Mouse (Mus musculus): Measurements from ENCODE around the gene Vmn1r40.

Vmn1r40 gene

GRCm38 (mm10) chr6:89707240-89707639 lies at the start of gene Vmn1r40:
TSS of gene Vmn1r40 (plus strand) at chr6:89707540.
- no peak for DNase-seq (ENCODE audit: low read depth)

GRCm38 (mm10) chr6:89658342-89658741 lies 49.0 kb upstream of the Vmn1r40 start:
- no peak for DNase-seq (ENCODE audit: low read depth)

DNA sequence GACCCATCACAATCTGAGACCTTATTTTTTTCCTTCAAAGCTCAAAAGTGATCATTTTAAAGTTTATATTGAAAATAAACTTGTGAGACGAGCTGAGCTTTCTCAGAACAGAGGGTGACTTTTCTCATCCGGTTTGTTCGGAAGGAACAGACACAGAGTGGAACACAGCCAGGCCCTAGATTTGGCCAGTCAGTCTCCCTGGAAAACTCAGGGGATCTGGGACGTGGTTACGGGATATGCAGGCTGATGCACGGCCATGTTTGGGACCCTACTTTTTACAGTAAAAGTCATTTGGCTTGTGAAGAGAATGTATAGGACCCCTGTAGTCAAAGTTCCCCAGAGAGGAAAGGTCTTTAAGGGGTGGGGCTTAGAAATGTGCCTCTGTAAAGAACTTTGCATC lies 48.4 kb upstream of the Vmn1r40 start:
- DNase-seq (ENCODE audit: low read depth) = no peak

DNA sequence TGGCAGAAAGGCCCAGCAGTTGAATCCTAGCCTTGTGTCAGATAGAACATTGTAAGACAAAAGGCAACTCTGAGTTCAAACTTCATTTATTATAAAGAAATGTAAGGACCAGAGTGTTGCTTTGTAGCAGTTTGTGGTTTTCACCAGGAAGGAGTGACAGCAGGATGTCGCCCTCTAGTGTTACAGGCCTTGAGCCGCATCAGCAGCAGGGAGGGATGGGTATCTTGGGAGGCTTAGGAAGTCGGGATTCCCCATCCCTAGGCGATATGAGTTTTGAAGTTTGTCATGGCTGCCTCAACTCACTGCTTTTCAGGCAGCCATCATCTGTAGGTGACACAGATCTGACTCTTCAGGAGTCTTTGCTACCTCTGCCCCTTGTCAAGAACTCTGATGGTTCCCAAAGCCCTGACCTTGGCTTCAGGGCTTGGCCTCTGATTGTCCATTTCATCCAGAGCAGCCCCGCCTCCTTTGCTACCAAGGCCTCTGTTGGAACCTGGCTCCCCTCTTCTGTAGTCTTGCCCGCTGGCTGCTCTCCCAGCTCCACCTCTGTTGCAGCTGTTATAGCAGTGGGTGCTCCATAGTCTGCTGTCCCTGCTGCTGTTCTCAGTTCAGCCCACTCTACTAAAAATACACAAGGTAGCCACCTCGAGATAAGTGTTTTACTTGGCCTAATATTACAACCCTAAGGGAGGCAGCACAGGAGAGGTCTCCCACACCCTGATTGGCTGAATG lies 47.5 kb upstream of the Vmn1r40 start:
- no peak for DNase-seq (ENCODE audit: low read depth)

DNA sequence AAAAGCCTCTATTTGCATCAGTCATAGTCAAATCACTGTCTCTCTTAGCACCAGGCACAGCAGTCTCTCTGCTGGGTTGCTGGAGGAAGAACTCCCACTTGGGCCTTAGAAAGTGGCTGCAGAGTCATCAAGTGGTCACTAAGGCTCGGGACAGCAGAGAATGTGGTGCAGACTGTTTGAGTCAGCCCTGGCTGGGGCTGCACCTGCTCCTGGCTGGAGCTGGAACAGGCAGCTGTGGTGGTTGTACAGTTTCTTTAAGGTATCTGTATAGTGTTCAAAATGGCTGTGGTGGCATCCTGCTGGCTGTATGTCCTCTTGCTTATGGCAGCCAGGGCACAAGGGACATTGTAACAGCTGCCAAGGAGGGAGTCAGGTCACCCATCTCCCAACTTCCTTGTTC lies 46.9 kb upstream of the Vmn1r40 start:
- DNase-seq (ENCODE audit: low read depth) = no peak

GRCm38 (mm10) chr6:89662521-89662920 lies 44.8 kb upstream of the Vmn1r40 start:
- DNase-seq (ENCODE audit: low read depth) = no peak

DNA sequence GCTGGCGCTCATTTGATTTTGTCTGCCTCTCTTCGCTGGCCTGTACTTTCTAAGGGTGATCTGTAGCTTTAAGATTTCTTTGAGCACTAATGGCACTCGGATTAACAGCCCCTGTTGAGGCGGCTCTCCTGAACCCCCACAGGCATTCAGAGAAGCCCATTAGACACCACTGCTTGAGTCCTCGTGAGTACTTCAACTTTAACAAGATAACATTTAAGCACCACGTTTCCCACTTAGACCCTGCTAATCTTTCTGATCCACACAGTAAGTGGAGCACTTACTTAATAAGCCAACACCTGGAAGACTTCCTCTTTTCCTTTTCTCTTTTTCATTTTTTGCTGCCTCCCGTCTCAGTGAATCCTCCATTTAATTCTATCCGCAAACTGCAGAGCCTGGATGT lies 42.2 kb upstream of the Vmn1r40 start:
- DNase-seq (ENCODE audit: low read depth) = no peak

DNA sequence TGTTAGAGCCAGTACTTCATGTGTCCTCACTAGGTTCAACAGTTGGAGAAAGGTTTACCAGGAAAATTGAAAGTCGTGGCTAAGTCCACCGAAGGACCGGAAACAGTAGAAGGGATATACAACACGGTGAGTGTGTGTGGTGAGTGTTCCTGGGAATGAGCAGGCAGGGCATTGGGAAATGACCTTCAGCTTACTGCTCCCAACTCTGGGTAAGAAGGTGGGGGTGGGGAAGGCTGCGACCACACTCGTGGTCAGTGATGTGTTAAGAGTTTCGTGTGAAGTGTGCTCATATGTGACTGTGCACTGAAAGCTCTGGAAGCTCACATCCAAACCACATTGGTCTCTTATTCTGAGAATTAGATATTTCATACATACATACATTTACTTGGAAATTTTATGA lies 41.7 kb upstream of the Vmn1r40 start:
- DNase-seq (ENCODE audit: low read depth) = no peak

- DNase-seq (ENCODE audit: low read depth) = no peak
Measured at GRCm38 (mm10) chr6:89666976-89667375, 40.4 kb upstream of the Vmn1r40 start.

GRCm38 (mm10) chr6:89669556-89669955 lies 37.8 kb upstream of the Vmn1r40 start:
- no peak for DNase-seq (ENCODE audit: low read depth)

- no peak for DNase-seq (ENCODE audit: low read depth)
Measured at GRCm38 (mm10) chr6:89671431-89671830, 35.9 kb upstream of the Vmn1r40 start.

DNA sequence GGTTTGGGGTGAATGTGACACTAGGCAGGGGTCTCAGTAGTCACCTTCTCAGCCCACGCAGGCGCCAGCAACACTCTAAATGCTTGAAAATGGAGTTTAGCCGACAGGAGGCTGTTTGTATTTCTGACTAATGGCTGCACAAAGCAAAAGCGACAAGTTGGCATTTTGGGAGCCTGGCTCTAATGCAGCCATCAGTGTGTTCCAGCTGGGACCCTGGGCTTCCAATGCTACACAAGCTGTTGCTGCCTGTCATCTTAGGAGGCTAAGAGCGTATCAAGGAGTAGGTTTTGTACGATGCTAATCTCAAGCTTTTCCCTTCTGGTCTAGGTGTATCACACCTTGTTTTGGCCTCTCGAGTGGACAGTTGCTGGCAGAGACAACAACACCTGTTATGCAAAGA lies 34.7 kb upstream of the Vmn1r40 start:
- DNase-seq (ENCODE audit: low read depth) = no peak

GRCm38 (mm10) chr6:89673135-89673780 lies 34.1 kb upstream of the Vmn1r40 start:
- no peak for DNase-seq (ENCODE audit: low read depth)

DNA sequence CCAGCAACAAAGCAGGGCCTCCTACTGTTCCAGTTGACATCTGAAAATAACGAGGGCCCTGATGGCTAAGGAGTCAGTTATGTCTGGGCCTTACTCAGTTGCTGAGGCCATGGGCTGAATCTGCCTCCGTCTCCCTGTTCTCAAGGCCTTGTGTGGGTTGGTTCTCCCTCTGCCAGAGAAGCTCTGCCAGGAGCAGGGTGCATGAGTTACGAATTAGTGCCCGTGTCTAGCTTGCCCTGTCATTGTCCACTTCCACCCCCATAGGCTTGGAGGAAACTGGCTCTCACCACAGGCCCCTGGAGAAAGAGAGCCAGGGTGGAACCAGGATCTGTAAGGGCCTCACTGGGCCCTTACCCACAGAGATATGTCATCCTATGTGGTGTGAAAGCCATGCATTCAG lies 28.8 kb upstream of the Vmn1r40 start:
- DNase-seq (ENCODE audit: low read depth) = no peak

GRCm38 (mm10) chr6:89679291-89679835 lies 28.0 kb upstream of the Vmn1r40 start:
- peak; percentile 30 for DNase-seq (ENCODE audit: low read depth)

DNA sequence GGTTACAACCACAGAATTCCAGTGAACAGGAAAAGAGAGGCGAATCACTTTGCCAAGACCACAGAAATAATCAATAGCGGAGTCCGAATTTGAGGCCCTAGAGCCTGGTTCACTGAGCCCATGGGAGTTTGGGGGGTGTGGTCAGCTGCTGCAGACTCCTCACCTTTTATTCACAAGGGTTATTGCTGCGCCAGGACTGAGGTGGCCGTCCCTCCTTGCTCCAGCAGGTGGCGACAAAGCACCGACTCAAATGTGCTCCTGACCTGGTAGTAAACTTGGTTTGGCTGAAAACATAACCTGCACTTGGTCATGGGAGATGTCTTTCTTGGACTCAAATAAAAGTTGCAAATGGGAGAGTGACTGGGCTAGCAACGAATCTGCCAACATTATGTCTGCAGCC lies 27.2 kb upstream of the Vmn1r40 start:
- DNase-seq (ENCODE audit: low read depth) = peak; percentile 72

- DNase-seq (ENCODE audit: low read depth) = peak; percentile 14
Measured at GRCm38 (mm10) chr6:89684231-89684630, 23.1 kb upstream of the Vmn1r40 start.

DNA sequence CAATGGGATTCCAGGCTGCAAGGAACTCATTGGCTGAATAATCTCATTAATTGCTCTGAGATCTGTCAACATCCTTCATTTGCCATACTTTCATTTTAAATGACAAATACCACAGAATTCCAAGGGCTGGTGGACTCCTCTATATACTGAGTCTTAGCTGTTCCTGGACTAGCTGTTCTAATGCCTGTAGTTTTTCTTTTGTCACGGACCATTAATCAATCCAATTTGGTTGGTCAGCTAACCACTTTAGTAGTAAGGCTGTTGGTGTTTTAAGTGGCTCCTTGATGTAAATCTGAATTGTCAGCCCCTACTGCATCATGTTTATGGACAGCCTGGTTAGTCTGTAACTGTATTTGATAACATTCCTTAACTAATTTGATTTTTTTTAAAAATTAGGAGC lies 20.2 kb upstream of the Vmn1r40 start:
- no peak for DNase-seq (ENCODE audit: low read depth)

- peak; percentile 83 for DNase-seq (ENCODE audit: low read depth)
Measured at GRCm38 (mm10) chr6:89706624-89707023, 716 bp upstream of the Vmn1r40 start.

GRCm38 (mm10) chr6:89718051-89718450 lies 10.7 kb downstream of the Vmn1r40 start:
- peak; percentile 24 for DNase-seq (ENCODE audit: low read depth)

GRCm38 (mm10) chr6:89740466-89740865 lies 33.1 kb downstream of the Vmn1r40 start, which contains the start of gene Vmn1r41:
TSS of gene Vmn1r41 (plus strand) at chr6:89740766.
- DNase-seq (ENCODE audit: low read depth) = no peak

DNA sequence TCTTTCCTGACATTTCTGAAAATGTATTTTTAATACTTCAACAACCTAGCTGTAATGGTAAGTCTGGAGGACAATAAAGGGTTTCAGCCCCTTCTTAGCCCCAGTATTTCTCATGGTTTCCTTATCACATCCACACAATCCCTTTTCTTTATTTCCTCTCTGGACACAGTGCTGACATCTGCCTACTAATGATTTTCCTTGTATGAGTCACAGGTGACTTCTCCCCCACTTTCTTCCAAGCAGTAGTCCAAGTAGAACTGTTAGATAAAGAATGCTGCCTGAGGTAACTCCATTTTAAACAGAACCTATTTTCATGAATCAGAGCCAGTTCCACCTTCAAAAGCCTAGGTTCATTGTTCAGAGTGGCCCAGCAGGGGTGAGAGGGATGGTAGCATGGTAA lies 35.5 kb downstream of the Vmn1r40 start:
- DNase-seq (ENCODE audit: low read depth) = no peak
